Mouse (Mus musculus): ENCODE results near the gene Psma6.

- TF ChIP-seq CTCF (IDR thresholded peaks at IDR 0.05; ENCODE audit: control insufficient read depth, insufficient read depth, insufficient read length) (no peak), MYOG (IDR thresholded peaks at IDR 0.05; ENCODE audit: control insufficient read depth, extremely low read depth, insufficient read length) (no peak), USF1 (IDR thresholded peaks at IDR 0.05; ENCODE audit: low read depth) (no peak), MAX (IDR thresholded peaks at IDR 0.05) (no peak), FOSL1 (IDR thresholded peaks at IDR 0.05; ENCODE audit: insufficient read depth, low read length, poor library complexity, severe bottlenecking) (no peak)
Measured at GRCm38 (mm10) chr12:55415762-55416161, 31.7 kb downstream of the Psma6 start.

Data from C2C12 (cell line).